Mouse (Mus musculus) limb, embryonic 15.5 days (tissue): ENCODE results near the gene Rprd2. TPM values are rescaled to one million over a fixed set of nuclear protein-coding genes. Genes with fewer than 3 reads are reported as not detected.

Experiments used
- ATAC-seq: fragments of 200-750 bp; cut with Nextera tagmentation; 2 replicates; pipeline ENCODE4 v1.8.0; 2017; ENCODE audit warnings: low read depth, moderate TSS enrichment; ENCODE audit not compliant: insufficient number of reproducible peaks, low FRiP score, low TSS enrichment
- H3K27ac ChIP-seq: fragments of 300-500 bp; sonication (generic); 2 replicates; pipeline ENCODE4 v1.5.1; 2015; ENCODE audit warnings: moderate library complexity, mild to moderate bottlenecking, inconsistent platforms
- H3K27me3 ChIP-seq: fragments of 300-500 bp; sonication (generic); 2 replicates; pipeline ENCODE4 v1.6.1; 2015; ENCODE audit warnings: inconsistent platforms
- H3K36me3 ChIP-seq: fragments of 300-500 bp; sonication (generic); 2 replicates; pipeline ENCODE4 v1.6.1; 2015; ENCODE audit warnings: inconsistent platforms
- H3K4me1 ChIP-seq: fragments of 300-500 bp; sonication (generic); 2 replicates; pipeline ENCODE4 v1.6.1; 2015; ENCODE audit warnings: inconsistent platforms
- H3K4me2 ChIP-seq: fragments of 300-500 bp; sonication (generic); 2 replicates; pipeline ENCODE4 v1.6.1; 2015; ENCODE audit warnings: mild to moderate bottlenecking, inconsistent platforms
- H3K4me3 ChIP-seq: fragments of 300-500 bp; sonication (generic); 2 replicates; pipeline ENCODE4 v1.5.1; 2015; ENCODE audit warnings: mild to moderate bottlenecking, inconsistent platforms
- H3K9ac ChIP-seq: fragments of 300-500 bp; sonication (generic); 2 replicates; pipeline ENCODE4 v1.6.1; 2015; ENCODE audit warnings: inconsistent platforms
- H3K9me3 ChIP-seq: fragments of 300-500 bp; sonication (generic); 2 replicates; pipeline ENCODE4 v1.6.1; 2016; ENCODE audit warnings: inconsistent platforms
- WGBS: fragments of 180-500 bp; shearing (Covaris S2); methylation state at CpG from one replicate; pipeline ENCODE4 v1.1.7; 2015; 5-methylcytosine and 5-hydroxymethylcytosine counted together
- polyA plus RNA-seq: library from polyadenylated mRNA; unstranded; fragments of >200 nt; fragmentation: Nextera tagmentation; extraction: Ambion mirVana; gene quantifications from 2 replicates; pipeline ENCODE4 v1.2.1, GENCODE M21; 2015

Gene Rprd2
- polyA plus RNA-seq, 1 experiment from 2014 or later: 19.6 TPM

- Histone ChIP-seq H3K4me1 (peaks cover 10% of the 10 kb centered on the region; the same call in 1 of the 2 replicates), H3K9me3 (no peaks in the 10 kb centered on the region), H3K9ac (no peak overlapping the region), H3K27me3 (no peaks in the 10 kb centered on the region), H3K27ac (no peak overlapping the region), H3K4me2 (no peak overlapping the region), H3K4me3 (no peak overlapping the region), H3K36me3 (peaks cover 17% of the 10 kb centered on the region)
- 81% methylated on average over 11 of the region's 11 CpGs for WGBS
- ATAC-seq: no peak
Measured at GRCm38 (mm10) chr3:95732744-95733521, 85.7 kb downstream of the Rprd2 start.

GRCm38 (mm10) chr3:95732297-95732696, 86.4 kb downstream of the Rprd2 start:
- no peak overlapping the region for H3K4me2 ChIP-seq
- H3K4me1 ChIP-seq: peaks cover 10% of the 10 kb centered on the region; the same call in 1 of the 2 replicates
- H3K4me3 ChIP-seq: no peak overlapping the region
- H3K36me3 ChIP-seq: peaks cover 15% of the 10 kb centered on the region
- H3K9ac ChIP-seq: no peak overlapping the region
- no peaks in the 10 kb centered on the region for H3K27me3 ChIP-seq
- WGBS: 95% methylated on average over 9 of the region's 9 CpGs
- H3K9me3 ChIP-seq: no peaks in the 10 kb centered on the region
- H3K27ac ChIP-seq: no peak overlapping the region
- no peak for ATAC-seq

GRCm38 (mm10) chr3:95731802-95732201, 86.9 kb downstream of the Rprd2 start:
- 83% methylated on average over 4 of the region's 4 CpGs for WGBS
- ATAC-seq: no peak
- no peak overlapping the region for H3K9ac ChIP-seq
- H3K27ac ChIP-seq: no peak overlapping the region
- no peaks in the 10 kb centered on the region for H3K9me3 ChIP-seq
- H3K36me3 ChIP-seq: peaks cover 15% of the 10 kb centered on the region
- H3K4me2 ChIP-seq: no peak overlapping the region
- no peak overlapping the region for H3K4me3 ChIP-seq
- no peaks in the 10 kb centered on the region for H3K27me3 ChIP-seq
- H3K4me1 ChIP-seq: peaks cover 10% of the 10 kb centered on the region; the same call in 1 of the 2 replicates

- no peak overlapping the region for H3K4me2 ChIP-seq
- no peak overlapping the region for H3K27ac ChIP-seq
- 73% methylated on average over 7 of the region's 7 CpGs for WGBS
- peaks cover 3% of the 10 kb centered on the region; the same call in 1 of the 2 replicates for H3K36me3 ChIP-seq
- H3K4me1 ChIP-seq: peaks cover 8% of the 10 kb centered on the region; the same call in 1 of the 2 replicates
- no peaks in the 10 kb centered on the region for H3K27me3 ChIP-seq
- H3K9me3 ChIP-seq: no peaks in the 10 kb centered on the region
- H3K4me3 ChIP-seq: no peak overlapping the region
- no peak overlapping the region for H3K9ac ChIP-seq
- no peak for ATAC-seq
Measured at GRCm38 (mm10) chr3:95730431-95730830, 88.2 kb downstream of the Rprd2 start.

- no peak overlapping the region for H3K27ac ChIP-seq
- no peak for ATAC-seq
Measured at GRCm38 (mm10) chr3:95728906-95729305, 89.8 kb downstream of the Rprd2 start.

GRCm38 (mm10) chr3:95726696-95727358, 91.8 kb downstream of the Rprd2 start:
- Histone ChIP-seq H3K4me2 (no peak overlapping the region), H3K9ac (no peak overlapping the region), H3K36me3 (no peaks in the 10 kb centered on the region), H3K27ac (no peak overlapping the region), H3K4me3 (no peak overlapping the region), H3K9me3 (no peaks in the 10 kb centered on the region), H3K4me1 (no peaks in the 10 kb centered on the region), H3K27me3 (no peaks in the 10 kb centered on the region)
- WGBS: 56% methylated on average over 7 of the region's 7 CpGs
- no peak for ATAC-seq

More at GRCm38 (mm10) chr3:95728906-95729305, 89.8 kb downstream of the Rprd2 start:
- Histone ChIP-seq H3K9me3 (no peaks in the 10 kb centered on the region), H3K4me2 (no peak overlapping the region), H3K4me1 (peaks cover 2% of the 10 kb centered on the region; the same call in 1 of the 2 replicates), H3K9ac (no peak overlapping the region), H3K36me3 (no peaks in the 10 kb centered on the region; the same call in 1 of the 2 replicates), H3K27me3 (no peaks in the 10 kb centered on the region), H3K4me3 (no peak overlapping the region)
- WGBS: 85% methylated on average over 2 of the region's 2 CpGs

GRCm38 (mm10) chr3:95725863-95726262, 92.8 kb downstream of the Rprd2 start:
- H3K4me1 ChIP-seq: no peaks in the 10 kb centered on the region
- H3K36me3 ChIP-seq: no peaks in the 10 kb centered on the region
- WGBS: 81% methylated on average over 7 of the region's 7 CpGs
- no peaks in the 10 kb centered on the region for H3K9me3 ChIP-seq
- no peak overlapping the region for H3K4me3 ChIP-seq
- ATAC-seq: no peak
- H3K27ac ChIP-seq: no peak overlapping the region
- no peaks in the 10 kb centered on the region for H3K27me3 ChIP-seq
- no peak overlapping the region for H3K4me2 ChIP-seq
- no peak overlapping the region for H3K9ac ChIP-seq

- WGBS: 68% methylated on average over 3 of the region's 3 CpGs
- H3K4me3 ChIP-seq: no peak overlapping the region
- no peak overlapping the region for H3K4me2 ChIP-seq
- H3K9me3 ChIP-seq: no peaks in the 10 kb centered on the region
- no peaks in the 10 kb centered on the region for H3K36me3 ChIP-seq
- no peak overlapping the region for H3K9ac ChIP-seq
- no peaks in the 10 kb centered on the region for H3K27me3 ChIP-seq
- ATAC-seq: no peak
- no peak overlapping the region for H3K27ac ChIP-seq
- no peaks in the 10 kb centered on the region for H3K4me1 ChIP-seq
Measured at GRCm38 (mm10) chr3:95722386-95722785, 96.3 kb downstream of the Rprd2 start.

GRCm38 (mm10) chr3:95718153-95718552, 100.5 kb downstream of the Rprd2 start:
- no peak overlapping the region for H3K4me3 ChIP-seq
- no peak overlapping the region for H3K27ac ChIP-seq
- no peaks in the 10 kb centered on the region for H3K27me3 ChIP-seq
- 0 out of 2 replicates have a peak, but pooled peaks cover 1% of the 10 kb centered on the region for H3K9me3 ChIP-seq
- no peaks in the 10 kb centered on the region for H3K4me1 ChIP-seq
- no peak for ATAC-seq
- WGBS: 88% methylated on average over 2 of the region's 2 CpGs
- no peak overlapping the region for H3K9ac ChIP-seq
- H3K4me2 ChIP-seq: no peak overlapping the region
- no peaks in the 10 kb centered on the region for H3K36me3 ChIP-seq

- H3K27me3 ChIP-seq: no peaks in the 10 kb centered on the region
- H3K4me3 ChIP-seq: no peak overlapping the region
- H3K4me2 ChIP-seq: no peak overlapping the region
- ATAC-seq: no peak
- H3K9ac ChIP-seq: no peak overlapping the region
- H3K9me3 ChIP-seq: 0 out of 2 replicates have a peak, but pooled peaks cover 5% of the 10 kb centered on the region
- H3K4me1 ChIP-seq: no peaks in the 10 kb centered on the region
- peak overlapping the region; percentile 22; the same call in 1 of the 2 replicates for H3K27ac ChIP-seq
- H3K36me3 ChIP-seq: no peaks in the 10 kb centered on the region
- WGBS: 77% methylated on average over 1 of the region's 1 CpGs
Measured at GRCm38 (mm10) chr3:95716075-95716474, 102.6 kb downstream of the Rprd2 start.
